Mouse (Mus musculus): ENCODE measurements at regions not wholly inside any gene's neighbourhood (a gene's known extent, or its start where the extent isn't known, plus 50 kb on each side); places are given as distances from the start of the nearest gene placed in this dataset.

GRCm38 (mm10) chr6:52101209-52101608 is 56.9 kb downstream of the Hoxa1 start:
- TF ChIP-seq CTCF (IDR thresholded peaks at IDR 0.05; ENCODE audit: control insufficient read depth, insufficient read depth, insufficient read length) (no peak), MYOD1 (IDR thresholded peaks at IDR 0.05; ENCODE audit: control insufficient read depth, insufficient read length, low read depth) (no peak), MYOG (IDR thresholded peaks at IDR 0.05; ENCODE audit: control insufficient read depth, extremely low read depth, insufficient read length) (no peak), FOSL1 (IDR thresholded peaks at IDR 0.05; ENCODE audit: insufficient read depth, low read length, poor library complexity, severe bottlenecking) (no peak), MAX (IDR thresholded peaks at IDR 0.05) (no peak)
